Mouse (Mus musculus) lung, postnatal 14 days (tissue): ENCODE measurements around the gene Cmtm4.

ENCODE experiments used
- DNase-seq: peaks from one replicate; pipeline ENCODE4 v3.0.0; 2021

Cmtm4 gene

GRCm38 (mm10) chr8:104395703-104396357, at the start of gene Cmtm4:
TSS of gene Cmtm4 (minus strand) at chr8:104395807.
- peak; percentile 71 for DNase-seq

GRCm38 (mm10) chr8:104445248-104445647, 49.6 kb upstream of the Cmtm4 start:
- DNase-seq: no peak

DNA sequence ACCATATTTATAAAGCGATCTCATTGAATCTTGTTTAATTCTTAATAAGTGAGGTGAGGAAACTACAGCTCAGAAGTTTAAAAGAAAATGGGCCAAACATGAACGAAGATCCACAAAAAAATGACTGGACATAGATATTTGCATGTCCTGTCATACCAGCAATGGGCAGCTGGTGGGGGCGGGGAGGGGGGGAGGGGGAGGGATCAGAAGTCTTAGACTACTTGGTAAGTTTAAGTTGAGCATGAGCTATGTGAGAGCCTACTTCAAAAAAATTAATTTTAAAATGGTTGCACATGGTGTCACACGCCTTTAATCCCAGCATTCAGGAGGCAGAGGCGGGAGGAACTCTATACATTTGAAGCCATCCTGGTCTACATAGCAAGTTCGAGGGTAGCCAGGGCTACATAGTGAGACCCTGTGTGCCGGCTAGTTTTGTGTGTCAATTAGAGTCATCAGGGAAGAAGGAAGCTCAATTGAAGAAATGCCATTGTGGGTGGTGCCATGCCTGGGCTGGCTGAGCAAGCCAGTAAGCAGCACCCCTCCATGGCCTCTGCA, 47.6 kb upstream of the Cmtm4 start:
- no peak for DNase-seq

DNA sequence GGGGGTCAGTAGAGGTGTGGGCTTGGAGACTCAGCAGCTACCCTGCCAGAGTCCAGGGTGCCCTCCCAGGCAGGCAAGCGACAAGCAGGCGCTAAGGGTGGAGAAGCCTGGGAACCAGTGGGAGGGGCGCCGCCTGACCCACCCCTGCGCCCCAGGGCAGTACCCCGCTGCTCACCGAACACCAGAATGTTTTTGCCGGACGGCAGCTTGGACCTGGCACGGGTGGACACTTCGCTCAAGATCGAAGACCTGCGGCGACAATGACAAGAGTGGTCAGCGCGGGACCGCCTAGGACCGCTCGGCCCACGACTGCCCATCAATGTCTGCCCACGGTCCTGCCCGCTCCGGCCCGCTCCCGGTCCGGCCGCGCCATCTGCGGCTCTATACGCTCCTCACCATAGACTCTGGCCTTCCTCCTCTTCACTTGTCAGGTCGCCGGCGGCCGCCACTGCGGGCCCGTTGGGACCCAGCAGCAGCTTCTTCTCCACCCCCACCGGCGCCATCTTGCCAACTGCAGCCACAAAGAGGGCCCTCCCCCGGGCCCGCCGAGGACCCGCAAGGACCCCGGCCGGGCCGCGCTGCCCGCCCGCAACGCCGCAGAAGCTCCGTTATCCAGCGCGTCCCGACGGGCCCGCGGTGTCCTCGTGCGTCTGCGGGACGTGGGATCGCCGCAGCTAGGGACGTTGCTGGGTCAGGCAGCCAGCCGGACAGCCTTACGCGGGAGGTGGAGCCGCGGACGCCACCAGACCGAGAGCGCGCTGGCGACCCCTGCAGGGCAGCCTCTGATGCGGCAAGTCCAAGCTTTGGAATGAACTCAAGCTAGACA, 46.9 kb upstream of the Cmtm4 start, which contains the start of gene Dync1li2:
Gene Dync1li2, minus strand, starts transcription at position 749 of the 826 bp plus-strand sequence.
- DNase-seq: peak; percentile 95

DNA sequence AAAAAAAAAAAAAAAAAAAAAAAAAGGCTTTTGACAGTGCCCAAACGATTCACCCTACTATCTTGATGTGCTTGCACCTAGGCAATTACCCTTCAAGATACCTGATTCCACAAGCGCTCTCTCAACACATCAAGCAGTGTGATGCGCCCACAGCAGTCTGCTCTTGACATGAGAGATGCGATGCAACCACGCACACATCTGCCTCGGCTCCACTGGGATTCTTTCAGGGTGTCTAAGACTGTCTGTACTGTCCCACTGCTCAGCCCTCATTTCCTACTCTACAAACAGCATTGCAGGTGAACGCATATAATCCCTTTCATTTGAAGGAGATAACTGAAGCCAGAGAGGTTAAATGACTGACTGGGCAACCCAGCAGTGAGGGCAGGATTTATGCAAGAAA, 46.0 kb upstream of the Cmtm4 start:
- DNase-seq: no peak

DNA sequence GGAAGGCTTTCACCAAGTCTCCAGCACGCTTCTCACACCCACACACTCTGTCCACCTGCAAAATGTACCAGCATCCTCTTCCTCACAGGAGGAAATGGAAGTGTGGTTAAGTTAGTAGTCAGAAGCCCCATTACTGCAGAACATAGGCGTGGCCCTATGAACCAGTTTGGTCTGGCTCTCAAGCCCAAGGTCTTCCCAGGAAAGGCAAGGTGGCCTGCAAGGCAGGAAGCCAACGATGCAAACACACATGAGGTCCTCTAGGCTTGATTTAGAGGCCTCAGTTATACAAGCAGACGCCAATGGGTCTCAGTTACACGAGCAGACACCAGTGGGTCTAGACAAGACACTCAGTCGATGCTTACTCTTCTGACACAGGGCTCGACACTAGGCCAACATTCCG, 43.9 kb upstream of the Cmtm4 start:
- no peak for DNase-seq

DNA sequence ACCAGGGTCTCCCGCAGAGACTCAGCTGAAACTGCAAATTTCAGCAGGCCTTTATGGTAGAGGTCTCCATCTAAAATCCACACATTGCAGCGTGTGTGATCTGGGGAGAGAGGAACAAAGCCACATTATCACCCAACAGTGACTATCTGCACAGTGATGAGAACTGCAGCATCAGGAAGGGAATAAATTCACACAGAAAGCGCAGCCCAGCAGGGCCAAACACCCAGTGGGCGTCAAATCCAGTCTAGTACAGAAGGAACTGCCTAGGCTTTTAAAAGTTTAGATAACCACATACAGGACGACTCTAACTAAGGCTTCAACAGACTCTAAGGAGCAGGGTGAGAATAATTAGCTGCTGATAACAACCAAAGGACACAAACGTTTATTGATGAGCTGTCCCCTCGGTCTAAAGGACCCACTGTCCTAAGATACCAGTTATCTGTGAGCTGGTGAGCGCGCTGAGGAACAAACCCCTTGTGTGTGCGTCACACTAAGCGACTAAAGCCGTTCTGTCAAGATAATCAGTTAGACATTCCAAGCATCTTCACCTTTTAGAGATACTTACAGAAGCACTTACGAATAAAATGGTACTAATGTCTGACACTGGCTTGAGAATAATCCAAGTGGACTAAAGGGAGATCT, 42.0 kb upstream of the Cmtm4 start:
- DNase-seq: no peak

DNA sequence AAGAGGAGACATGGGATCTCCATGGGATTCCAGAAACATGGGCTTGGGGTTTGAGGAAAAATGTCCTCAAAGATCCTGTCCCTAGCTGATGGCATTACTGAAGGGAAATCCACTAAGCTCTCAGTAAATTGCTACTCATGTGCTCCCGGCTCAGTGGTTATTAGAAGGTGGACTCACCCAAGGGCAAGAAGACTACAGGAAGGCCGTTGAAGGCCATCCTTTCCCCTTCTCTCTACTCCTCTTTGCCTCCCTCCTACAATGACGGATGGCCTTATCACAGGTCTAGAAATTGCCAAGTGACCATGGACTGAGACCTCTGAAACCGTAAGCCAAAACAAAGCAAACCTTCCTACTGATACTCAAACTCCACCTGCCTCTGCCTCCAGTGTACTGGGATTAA, 41.0 kb upstream of the Cmtm4 start:
- DNase-seq: no peak

DNA sequence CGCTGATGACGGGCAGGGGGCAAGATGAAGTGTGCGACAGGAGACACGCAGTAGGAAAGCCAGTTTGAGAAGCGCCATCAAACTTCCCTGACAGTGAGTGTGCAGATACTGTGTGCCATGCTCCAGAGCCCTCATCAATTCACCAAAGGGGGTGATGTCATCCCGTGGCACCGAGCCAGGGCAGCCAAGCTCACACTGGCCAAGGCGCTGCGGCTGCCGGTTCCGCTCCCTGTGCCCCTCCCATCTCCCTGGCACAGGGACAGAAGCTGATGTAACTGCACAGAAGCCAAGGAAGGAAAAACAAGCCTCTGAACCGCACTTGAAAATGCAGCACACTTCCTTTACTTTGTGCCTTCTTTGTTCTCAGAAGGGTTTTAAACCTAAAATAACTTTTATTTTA, 40.4 kb upstream of the Cmtm4 start:
- peak; percentile 100 for DNase-seq

GRCm38 (mm10) chr8:104434826-104435354, 39.3 kb upstream of the Cmtm4 start:
- no peak for DNase-seq

- DNase-seq: peak; percentile 31
Observed at GRCm38 (mm10) chr8:104434275-104434674, 38.7 kb upstream of the Cmtm4 start.

- no peak for DNase-seq
Observed at GRCm38 (mm10) chr8:104433191-104433842, 37.7 kb upstream of the Cmtm4 start.

DNA sequence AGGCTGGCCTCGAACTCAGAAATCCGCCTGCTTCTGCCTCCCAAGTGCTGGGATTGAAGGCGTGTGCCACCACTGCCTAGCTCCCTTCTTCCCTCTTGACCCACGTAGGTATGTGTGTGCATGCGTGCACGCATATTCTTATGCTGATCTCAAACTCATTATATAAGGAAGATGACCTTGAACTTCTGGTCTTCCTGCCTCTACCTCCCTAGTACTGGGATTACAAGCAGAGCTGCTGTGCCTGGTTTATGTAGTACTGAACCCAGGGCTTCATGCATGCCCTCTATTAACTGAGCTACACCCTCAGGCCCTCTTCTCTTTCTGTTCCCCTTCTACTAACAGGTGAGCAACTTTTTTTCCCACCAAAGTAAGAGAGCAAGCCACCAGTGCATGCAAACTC, 37.0 kb upstream of the Cmtm4 start:
- no peak for DNase-seq

DNA sequence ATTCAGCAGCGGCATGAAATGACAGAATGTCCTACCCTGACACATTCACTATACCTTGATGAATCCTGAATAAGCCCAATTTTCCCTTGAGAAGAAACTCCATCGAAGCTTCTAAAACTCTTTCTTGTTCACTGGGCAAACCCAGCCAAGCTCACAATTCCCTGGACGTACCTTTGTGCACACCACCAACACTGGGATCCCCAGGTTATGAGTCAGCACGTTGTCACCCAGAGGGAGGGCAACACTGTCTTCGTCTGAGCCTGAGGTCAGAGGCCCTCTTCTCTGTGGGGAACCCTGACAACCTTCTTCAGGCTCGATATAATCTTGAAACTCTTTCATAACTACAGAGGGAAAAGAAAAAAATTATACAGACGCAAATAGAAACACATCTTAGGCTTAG, 34.6 kb upstream of the Cmtm4 start:
- no peak for DNase-seq

DNA sequence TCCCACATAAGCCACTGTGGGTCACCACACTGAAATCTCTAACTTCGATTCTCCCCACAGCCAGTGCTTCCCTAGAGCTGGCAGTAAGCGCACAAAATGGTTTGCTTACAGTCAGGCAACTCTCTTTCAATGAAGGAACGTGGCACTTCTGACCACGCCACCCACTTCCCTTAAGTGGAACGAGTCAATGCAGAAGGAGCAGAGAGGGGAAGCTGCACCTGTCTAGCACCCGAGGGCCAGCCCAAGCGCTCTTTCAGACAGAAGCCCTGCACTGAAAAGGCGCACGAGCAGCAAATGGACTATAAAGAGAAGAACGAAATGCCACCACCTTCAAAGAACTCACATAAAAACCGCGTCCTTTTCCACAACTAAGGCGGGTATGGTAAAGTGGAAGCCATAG, 32.1 kb upstream of the Cmtm4 start:
- no peak for DNase-seq

GRCm38 (mm10) chr8:104422313-104422712, 26.7 kb upstream of the Cmtm4 start:
- no peak for DNase-seq

DNA sequence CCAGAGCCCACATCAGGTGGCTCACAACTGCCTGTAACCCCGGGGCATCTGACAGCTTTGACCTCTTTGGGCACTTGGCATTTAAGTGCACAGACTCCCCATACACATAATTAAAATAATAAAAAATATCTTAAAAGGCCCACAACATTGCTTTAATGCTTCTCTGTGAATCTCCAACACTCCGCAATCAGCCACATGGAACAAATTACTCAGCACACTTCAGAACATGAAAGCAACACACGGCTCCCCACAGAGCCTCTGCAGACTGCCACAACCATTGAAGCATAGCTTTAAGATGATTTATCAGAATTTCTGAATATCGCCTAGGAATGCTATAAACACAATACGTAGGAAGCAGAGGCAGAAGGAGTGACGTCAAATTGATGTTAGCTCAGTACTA, 20.4 kb upstream of the Cmtm4 start:
- no peak for DNase-seq

DNA sequence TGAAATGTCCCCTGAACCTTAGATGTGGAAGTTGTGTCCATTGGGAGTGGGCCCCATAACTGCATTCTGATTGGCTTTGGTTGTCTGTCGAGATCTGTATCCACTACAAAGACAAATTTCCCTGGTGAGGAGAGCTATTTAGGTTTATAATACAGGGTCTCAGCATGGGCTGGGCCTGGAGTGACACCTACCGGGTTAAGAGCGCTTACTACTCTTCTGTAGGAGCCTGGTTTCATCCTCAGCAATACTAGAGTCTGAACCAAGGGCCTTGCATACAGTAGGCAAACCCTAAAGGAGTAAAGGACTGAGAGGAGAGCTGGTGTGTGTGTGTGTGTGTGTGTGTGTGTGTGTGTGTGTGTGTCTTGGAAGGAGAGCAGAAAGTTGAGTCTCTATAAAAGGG, 18.6 kb upstream of the Cmtm4 start:
- no peak for DNase-seq

DNA sequence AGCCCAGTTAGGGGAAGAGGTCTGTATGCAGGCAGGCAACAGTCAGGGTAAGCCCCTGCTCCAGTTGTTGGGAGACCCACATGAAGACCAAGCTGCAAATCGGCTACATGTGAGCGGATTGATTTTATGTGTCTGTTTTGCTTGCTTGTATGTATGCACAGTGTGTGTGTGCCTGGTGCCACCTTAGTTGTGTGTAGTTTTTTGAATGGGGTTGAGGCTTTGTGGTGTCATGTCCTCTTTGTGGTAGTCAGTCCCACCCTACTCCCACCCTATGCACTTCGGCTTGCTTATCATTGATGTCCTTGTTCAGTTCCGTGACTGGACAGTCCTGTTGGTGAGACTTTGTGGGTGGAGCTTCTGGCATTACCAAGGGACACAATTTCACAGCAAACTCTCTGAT, 18.2 kb upstream of the Cmtm4 start:
- DNase-seq: no peak

DNA sequence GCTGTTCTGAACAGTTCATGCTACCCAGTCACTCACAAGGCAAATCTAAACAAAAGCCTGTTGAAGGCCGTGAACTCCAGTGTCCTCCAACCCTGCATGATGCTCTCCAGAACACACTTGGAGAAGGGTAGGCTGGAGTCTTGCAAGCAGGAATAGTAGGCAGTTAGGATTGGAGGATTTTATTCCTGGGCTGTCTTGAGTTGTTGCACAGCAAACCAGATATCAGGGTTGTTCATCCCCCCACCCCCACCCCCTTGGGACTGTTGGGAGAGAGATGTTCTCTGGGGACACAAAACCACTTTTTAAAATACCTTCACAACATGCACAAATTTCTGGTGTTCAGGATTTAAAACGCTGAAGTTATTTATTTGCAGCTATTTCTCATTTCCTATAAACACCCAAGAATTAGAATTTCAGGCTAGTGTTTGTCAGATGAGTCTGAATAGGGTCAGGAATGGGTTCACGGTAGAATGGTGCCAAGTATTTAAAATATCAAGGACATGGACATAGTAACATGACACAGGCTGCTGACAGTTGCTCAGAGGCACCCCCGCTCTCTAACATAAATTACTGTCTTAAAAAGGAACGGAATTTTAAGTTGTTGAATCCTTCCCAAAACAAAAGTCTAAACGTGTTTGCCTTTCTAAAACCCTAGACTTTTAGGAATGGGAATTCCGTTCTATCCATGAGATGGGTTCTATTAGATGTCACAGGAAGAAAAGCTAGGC, 17.4 kb upstream of the Cmtm4 start:
- DNase-seq: no peak

DNA sequence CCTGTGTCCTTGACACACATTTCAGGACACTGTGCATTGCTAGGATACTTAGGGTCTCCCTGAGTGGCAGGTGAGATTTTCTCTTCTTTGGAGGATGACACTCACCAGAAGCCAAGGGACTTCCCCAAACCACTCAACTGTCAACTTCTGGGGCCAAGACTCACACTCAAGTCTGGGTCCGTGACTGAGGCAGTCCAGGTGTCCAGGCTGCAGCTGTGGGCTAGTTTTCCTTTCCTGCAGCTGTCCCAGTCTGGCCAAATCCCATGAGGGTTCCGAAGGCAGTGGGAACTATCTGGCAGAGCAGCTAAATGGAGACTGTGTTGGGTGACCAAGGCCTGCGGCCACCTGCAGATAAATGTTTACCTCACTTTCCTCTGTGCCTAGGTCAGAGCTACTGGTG, 16.4 kb upstream of the Cmtm4 start:
- DNase-seq: no peak

GRCm38 (mm10) chr8:104411468-104411867, 15.9 kb upstream of the Cmtm4 start:
- DNase-seq: no peak
